Mouse (Mus musculus): ENCODE measurements around the gene Ndufaf1.

DNA sequence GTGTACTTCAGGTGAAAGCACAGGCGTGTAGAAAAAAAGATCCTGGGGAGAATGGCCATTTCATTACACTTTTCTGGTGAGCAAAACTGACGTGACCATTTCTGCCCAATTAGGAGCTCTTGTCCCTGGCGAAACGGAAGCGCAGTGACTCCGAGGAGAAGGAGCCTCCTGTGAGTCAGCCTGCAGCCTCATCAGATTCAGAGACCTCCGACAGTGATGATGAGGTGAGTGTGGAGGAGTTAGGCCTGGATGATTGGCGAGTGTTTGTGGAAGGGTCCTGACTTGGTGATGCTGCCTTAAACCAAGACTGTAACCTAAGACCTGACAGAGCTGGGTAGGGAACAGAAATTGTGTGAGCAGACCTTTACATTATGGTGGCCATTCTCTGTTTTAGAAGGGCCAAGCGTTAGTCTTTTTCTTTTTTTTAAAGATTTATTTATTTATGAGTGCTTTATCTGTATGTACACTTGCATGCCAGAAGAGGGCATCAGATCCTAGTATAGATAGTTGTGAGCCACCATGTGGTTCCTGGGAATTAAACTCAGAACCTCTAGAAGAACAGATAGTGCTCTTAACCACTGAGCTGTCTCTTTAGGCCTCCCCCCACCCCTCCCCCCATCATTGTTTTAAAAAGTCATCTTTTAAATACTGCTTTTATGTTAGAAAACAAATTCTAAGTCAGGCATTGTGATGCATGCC lies 29.5 kb upstream of the Ndufaf1 start:
- no peak for TF ChIP-seq TAL1 (IDR thresholded peaks at IDR 0.05; ENCODE audit: low read length)
- TF ChIP-seq GATA1 (IDR thresholded peaks at IDR 0.05; ENCODE audit: low read length), result no peak
